Mouse (Mus musculus) MEL (cell line): ENCODE measurements at regions not wholly inside any gene's neighbourhood (a gene's known extent, or its start where the extent isn't known, plus 50 kb on each side); places are given as distances from the start of the nearest gene placed in this dataset.

Source experiments
- DNase-seq: peaks from one replicate; pipeline ENCODE4 v3.0.0; 2011; ENCODE audit warnings: low read depth, low spot score
- H3K27ac ChIP-seq: 2 replicates; pipeline ENCODE4 v1.5.1; 2012; ENCODE audit warnings: low read depth, mild to moderate bottlenecking, control low read depth, low read length, moderate library complexity; ENCODE audit not compliant: control insufficient read depth
- H3K27me3 ChIP-seq, 2 experiments: fragments of 150-350 bp in 1 of 2; sonication (generic) in 1 of 2; 2 replicates each; pipeline ENCODE4 v1.6.1; 2012; ENCODE audit warnings: low read length in 2 of 2, mild to moderate bottlenecking in 2 of 2, improper control_type of control experiment in 1 of 2, moderate library complexity in 1 of 2; ENCODE audit not compliant: insufficient read depth in 2 of 2, control insufficient read depth in 1 of 2
- H3K36me3 ChIP-seq, 2 experiments: 2 replicates each; pipeline ENCODE4 v1.6.1; 2012 to 2014; ENCODE audit warnings: low read length in 2 of 2, improper control_type of control experiment in 1 of 2, inconsistent platforms in 1 of 2, mild to moderate bottlenecking in 1 of 2; ENCODE audit not compliant: insufficient read depth in 2 of 2, control insufficient read depth in 1 of 2
- H3K4me1 ChIP-seq, 2 experiments: fragments of 150-350 bp in 1 of 2; sonication (generic) in 1 of 2; 2 replicates each; pipeline ENCODE4 v1.6.1; 2012; ENCODE audit warnings: low read length in 2 of 2, improper control_type of control experiment in 1 of 2, mild to moderate bottlenecking in 1 of 2; ENCODE audit not compliant: insufficient read depth in 2 of 2, control insufficient read depth in 1 of 2
- H3K4me3 ChIP-seq, 2 experiments: fragments of 150-350 bp in 1 of 2; sonication (generic) in 1 of 2; 2 replicates each; pipeline ENCODE4 v1.5.1; 2012; ENCODE audit warnings: low read depth in 2 of 2, low read length in 2 of 2, mild to moderate bottlenecking in 2 of 2, moderate library complexity in 2 of 2, control low read depth in 1 of 2, improper control_type of control experiment in 1 of 2; ENCODE audit not compliant: control insufficient read depth in 1 of 2, insufficient read depth in 1 of 2
- H3K79me2 ChIP-seq: 2 replicates; pipeline ENCODE4 v1.6.1; 2012; ENCODE audit warnings: mild to moderate bottlenecking, low read length, moderate library complexity; ENCODE audit not compliant: control insufficient read depth, poor library complexity, insufficient read depth
- H3K9ac ChIP-seq: 2 replicates; pipeline ENCODE4 v1.6.1; 2012; ENCODE audit warnings: low read depth, mild to moderate bottlenecking, control low read depth, low read length, moderate library complexity; ENCODE audit not compliant: control insufficient read depth, poor library complexity, severe bottlenecking
- H3K9me3 ChIP-seq: fragments of 150-350 bp; sonication (generic); replicated peaks from 2 replicates; pipeline ENCODE4 v1.6.1; 2012; ENCODE audit warnings: mild to moderate bottlenecking, low read length, improper control_type of control experiment, moderate library complexity; ENCODE audit not compliant: insufficient read depth
- CHD1 ChIP-seq: IDR thresholded peaks from 2 replicates; pipeline ENCODE4 v1.6.1; 2012; ENCODE audit warnings: low read depth, mild to moderate bottlenecking, inconsistent platforms, low read length, improper control_type of control experiment
- CHD2 ChIP-seq: IDR thresholded peaks from 2 replicates; pipeline ENCODE4 v1.6.1; 2011; ENCODE audit warnings: low read length, improper control_type of control experiment
- CTCF ChIP-seq, 3 experiments: IDR thresholded peaks in 2 of 3; conservative IDR thresholded peaks in 1 of 3; 2 replicates each; pipeline ENCODE4 v1.5.1; 2011 to 2012; ENCODE audit warnings: low read length in 3 of 3, low read depth in 2 of 3, mild to moderate bottlenecking in 2 of 3, improper control_type of control experiment in 1 of 3, inconsistent platforms in 1 of 3, mixed read lengths in 1 of 3, moderate library complexity in 1 of 3; ENCODE audit not compliant: control insufficient read depth in 1 of 3, insufficient read depth in 1 of 3, poor library complexity in 1 of 3, severe bottlenecking in 1 of 3
- E2F4 ChIP-seq: IDR thresholded peaks from 2 replicates; pipeline ENCODE4 v1.6.1; 2011; ENCODE audit warnings: low read depth, low read length, improper control_type of control experiment, borderline replicate concordance
- ELF1 ChIP-seq: IDR thresholded peaks from 2 replicates; pipeline ENCODE4 v1.6.1; 2014; ENCODE audit warnings: low read depth, mild to moderate bottlenecking, inconsistent platforms, low read length, improper control_type of control experiment, moderate library complexity
- EP300 ChIP-seq, 2 experiments: IDR thresholded peaks; 2 replicates each; pipeline ENCODE4 v1.6.1; 2011; ENCODE audit warnings: improper control_type of control experiment in 2 of 2, low read length in 2 of 2, low read depth in 1 of 2, mild to moderate bottlenecking in 1 of 2
- ETS1 ChIP-seq: IDR thresholded peaks from 2 replicates; pipeline ENCODE4 v1.6.1; 2012; ENCODE audit warnings: low read depth, mild to moderate bottlenecking, inconsistent platforms, low read length, improper control_type of control experiment, moderate library complexity
- HCFC1 ChIP-seq: IDR thresholded peaks from 2 replicates; pipeline ENCODE4 v1.6.1; 2012; ENCODE audit warnings: low read depth, mild to moderate bottlenecking, inconsistent platforms, low read length, improper control_type of control experiment, moderate library complexity
- JUND ChIP-seq: IDR thresholded peaks from 2 replicates; pipeline ENCODE4 v1.6.1; 2011; ENCODE audit warnings: low read depth, mild to moderate bottlenecking, improper control_type of control experiment, low read length
- MAZ ChIP-seq: IDR thresholded peaks from 2 replicates; pipeline ENCODE4 v1.6.1; 2012; ENCODE audit warnings: low read depth, mild to moderate bottlenecking, inconsistent platforms, low read length, improper control_type of control experiment
- MEF2A ChIP-seq: IDR thresholded peaks from 2 replicates; pipeline ENCODE4 v1.6.1; 2014; ENCODE audit warnings: low read depth, mild to moderate bottlenecking, inconsistent platforms, low read length, improper control_type of control experiment; ENCODE audit not compliant: poor library complexity, insufficient replicate concordance, severe bottlenecking; ENCODE audit errors: extremely low read depth
- MYB ChIP-seq: IDR thresholded peaks from 2 replicates; pipeline ENCODE4 v1.6.1; 2011; ENCODE audit warnings: mild to moderate bottlenecking, low read depth, low read length, improper control_type of control experiment
- MYC ChIP-seq: IDR thresholded peaks from 2 replicates; pipeline ENCODE4 v1.6.1; 2011; ENCODE audit warnings: low read depth, mild to moderate bottlenecking, low read length, improper control_type of control experiment, moderate library complexity
- NELFE ChIP-seq: IDR thresholded peaks from 2 replicates; pipeline ENCODE4 v1.6.1; 2011; ENCODE audit warnings: low read depth, low read length, improper control_type of control experiment
- NRF1 ChIP-seq: IDR thresholded peaks from 2 replicates; pipeline ENCODE4 v1.6.1; 2014; ENCODE audit warnings: low read depth, mild to moderate bottlenecking, inconsistent platforms, low read length, improper control_type of control experiment, moderate library complexity; ENCODE audit not compliant: poor library complexity, insufficient read depth, severe bottlenecking
- POLR2AphosphoS2 ChIP-seq: IDR thresholded peaks from 2 replicates; pipeline ENCODE4 v1.6.1; 2011; ENCODE audit warnings: low read length, improper control_type of control experiment
- POLR2AphosphoS5 ChIP-seq: IDR thresholded peaks from 2 replicates; pipeline ENCODE4 v1.6.1; 2012; ENCODE audit warnings: low read depth, borderline replicate concordance, mild to moderate bottlenecking, inconsistent platforms, low read length, moderate library complexity, mixed read lengths
- RAD21 ChIP-seq: IDR thresholded peaks from 2 replicates; pipeline ENCODE4 v1.6.1; 2011; ENCODE audit warnings: mild to moderate bottlenecking, low read depth, low read length, improper control_type of control experiment
- RCOR1 ChIP-seq: IDR thresholded peaks from 2 replicates; pipeline ENCODE4 v1.6.1; 2012; ENCODE audit warnings: low read depth, mild to moderate bottlenecking, inconsistent platforms, low read length, improper control_type of control experiment
- SIN3A ChIP-seq: IDR thresholded peaks from 2 replicates; pipeline ENCODE4 v1.6.1; 2012; ENCODE audit warnings: low read length, improper control_type of control experiment, inconsistent platforms
- SMC3 ChIP-seq: IDR thresholded peaks from 2 replicates; pipeline ENCODE4 v1.6.1; 2011; ENCODE audit warnings: low read depth, low read length, improper control_type of control experiment
- TBP ChIP-seq: IDR thresholded peaks from 2 replicates; pipeline ENCODE4 v1.8.0; 2011; ENCODE audit warnings: low read depth, low read length, improper control_type of control experiment
- TCF12 ChIP-seq: IDR thresholded peaks from 2 replicates; pipeline ENCODE4 v1.6.1; 2014; ENCODE audit warnings: low read depth, mild to moderate bottlenecking, inconsistent platforms, low read length, improper control_type of control experiment, moderate library complexity
- USF1 ChIP-seq: IDR thresholded peaks from 2 replicates; pipeline ENCODE4 v1.6.1; 2014; ENCODE audit warnings: low read depth, mild to moderate bottlenecking, inconsistent platforms, low read length, improper control_type of control experiment, moderate library complexity
- USF2 ChIP-seq, 2 experiments: IDR thresholded peaks; 2 replicates each; pipeline ENCODE4 v1.6.1; 2011 to 2012; ENCODE audit warnings: improper control_type of control experiment in 2 of 2, low read length in 2 of 2, borderline replicate concordance in 1 of 2, inconsistent platforms in 1 of 2, low read depth in 1 of 2, mild to moderate bottlenecking in 1 of 2; ENCODE audit not compliant: insufficient read depth in 1 of 2
- ZC3H11A ChIP-seq: IDR thresholded peaks from 2 replicates; pipeline ENCODE4 v1.6.1; 2012; ENCODE audit warnings: low read depth, mild to moderate bottlenecking, inconsistent platforms, low read length, improper control_type of control experiment
- ZKSCAN1 ChIP-seq: IDR thresholded peaks from 2 replicates; pipeline ENCODE4 v1.6.1; 2012; ENCODE audit warnings: low read depth, mild to moderate bottlenecking, inconsistent platforms, low read length, improper control_type of control experiment, moderate library complexity
- ZMIZ1 ChIP-seq: IDR thresholded peaks from 2 replicates; pipeline ENCODE4 v1.6.1; 2012; ENCODE audit warnings: low read depth, mild to moderate bottlenecking, inconsistent platforms, low read length, improper control_type of control experiment, moderate library complexity
- ZNF384 ChIP-seq: IDR thresholded peaks from 2 replicates; pipeline ENCODE4 v1.6.1; 2012; ENCODE audit warnings: low read depth, mild to moderate bottlenecking, inconsistent platforms, low read length, improper control_type of control experiment

DNA sequence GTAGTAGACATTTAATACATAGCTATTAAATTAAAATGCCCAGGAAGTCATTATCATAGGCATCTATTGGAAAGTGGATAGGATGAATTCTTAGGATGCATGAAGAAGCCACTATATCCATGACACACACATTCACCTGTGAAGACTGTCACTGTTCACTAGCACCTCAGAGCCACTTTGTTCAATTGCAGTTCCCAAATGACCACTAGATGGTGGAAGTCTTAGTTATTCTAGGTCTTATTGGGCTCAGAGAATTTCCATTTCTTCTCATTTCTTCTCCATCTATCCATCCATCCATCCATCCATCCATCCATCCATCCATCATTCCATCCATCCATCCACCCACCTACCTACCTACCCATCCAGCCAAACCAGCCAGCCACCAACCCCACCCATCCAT lies 437.6 kb downstream of the Lrriq3 start:
- Histone ChIP-seq H3K27ac (no peak overlapping the region), H3K4me1 (no peaks in the 10 kb centered on the region), H3K27me3 (no peaks in the 10 kb centered on the region), H3K9ac (no peak overlapping the region), H3K36me3 (no peaks in the 10 kb centered on the region), H3K4me3 (no peak overlapping the region), H3K79me2 (no peaks in the 10 kb centered on the region), H3K9me3 (no peaks in the 10 kb centered on the region)
- DNase-seq: peak; percentile 1
- TF ChIP-seq MYC: no peak
- no peak for TF ChIP-seq SIN3A
- TF ChIP-seq ZKSCAN1: no peak
- no peak for TF ChIP-seq ZMIZ1
- no peak for TF ChIP-seq POLR2AphosphoS5
- no peak for TF ChIP-seq JUND
- no peak for TF ChIP-seq USF2 (IDR thresholded peaks at IDR 0.05; ENCODE audit: borderline replicate concordance in 1 of 2, insufficient read depth in 1 of 2, low read depth in 1 of 2, low read length in 2 of 2)
- no peak for TF ChIP-seq ELF1
- TF ChIP-seq MYB: no peak
- TF ChIP-seq MEF2A: no peak
- no peak for TF ChIP-seq TBP
- no peak for TF ChIP-seq USF1
- no peak for TF ChIP-seq EP300 (IDR thresholded peaks at IDR 0.05; ENCODE audit: low read depth in 1 of 2, low read length in 2 of 2)
- no peak for TF ChIP-seq RCOR1
- TF ChIP-seq ZC3H11A: no peak
- no peak for TF ChIP-seq CHD1
- no peak for TF ChIP-seq MAZ
- TF ChIP-seq POLR2AphosphoS2: no peak
- no peak for TF ChIP-seq TCF12

DNA sequence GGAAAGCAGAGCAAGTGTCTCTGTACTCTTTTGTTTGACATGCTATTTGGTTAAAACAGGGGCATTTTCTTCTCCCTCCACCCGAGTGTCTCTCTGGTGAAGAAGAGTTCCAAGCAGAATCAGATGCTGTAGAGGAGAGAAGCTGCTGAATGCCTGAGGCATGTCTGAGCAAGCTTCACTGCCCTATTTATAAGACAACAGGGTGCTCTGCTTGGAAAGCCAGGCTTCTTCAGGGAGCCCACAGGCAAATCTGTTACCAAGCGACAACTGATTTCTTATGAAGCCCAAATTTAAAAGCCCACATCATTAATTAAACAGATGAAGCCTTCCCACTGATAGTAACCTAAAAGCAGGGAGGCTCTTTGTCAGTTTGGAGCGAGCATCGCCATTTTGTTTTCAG lies 438.8 kb downstream of the Lrriq3 start:
- Histone ChIP-seq H3K36me3 (no peaks in the 10 kb centered on the region), H3K9me3 (no peaks in the 10 kb centered on the region), H3K27me3 (no peaks in the 10 kb centered on the region), H3K4me3 (no peak overlapping the region), H3K27ac (no peak overlapping the region), H3K4me1 (no peaks in the 10 kb centered on the region), H3K79me2 (no peaks in the 10 kb centered on the region), H3K9ac (no peak overlapping the region)
- no peak for TF ChIP-seq ZNF384
- no peak for TF ChIP-seq SMC3
- no peak for TF ChIP-seq ETS1
- no peak for TF ChIP-seq TBP
- no peak for TF ChIP-seq CHD2
- TF ChIP-seq RAD21: no peak
- TF ChIP-seq E2F4: no peak
- TF ChIP-seq ELF1: no peak
- TF ChIP-seq USF2 (IDR thresholded peaks at IDR 0.05; ENCODE audit: borderline replicate concordance in 1 of 2, insufficient read depth in 1 of 2, low read depth in 1 of 2, low read length in 2 of 2): no peak
- TF ChIP-seq USF1: no peak
- no peak for TF ChIP-seq CTCF (IDR thresholded peaks at IDR 0.05 in 2 of 3, conservative IDR thresholded peaks at IDR 0.05 in 1 of 3; ENCODE audit: control insufficient read depth in 1 of 3, insufficient read depth in 1 of 3, low read depth in 2 of 3, low read length in 3 of 3, poor library complexity in 1 of 3, severe bottlenecking in 1 of 3)
- TF ChIP-seq ZC3H11A: no peak
- no peak for TF ChIP-seq HCFC1
- TF ChIP-seq NELFE: no peak
- no peak for TF ChIP-seq SIN3A
- no peak for TF ChIP-seq ZMIZ1
- no peak for TF ChIP-seq POLR2AphosphoS5
- no peak for TF ChIP-seq NRF1
- no peak for TF ChIP-seq MYB
- no peak for DNase-seq
